Comparison of ENCODE assay signal across 26 mouse cellular contexts in the genomic region with DNA sequence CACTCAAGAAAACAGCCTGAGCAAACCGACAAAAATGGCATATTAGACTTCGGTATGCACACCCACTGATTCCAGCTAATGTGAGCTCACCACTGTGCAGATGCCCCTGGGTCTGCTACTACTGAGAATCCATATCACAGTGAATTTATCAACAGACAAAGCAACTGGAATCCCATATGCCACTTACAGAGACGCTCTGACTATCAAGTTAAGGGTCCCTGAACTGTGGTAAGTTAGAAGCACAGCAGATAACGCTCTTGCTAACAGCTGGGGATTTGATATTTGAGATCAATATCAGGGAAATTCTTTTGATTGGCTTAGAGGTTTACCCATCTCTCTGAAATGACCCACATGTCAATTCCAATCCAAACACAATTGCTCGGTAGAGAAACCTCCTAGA.
A peak's percentile ranks its signal among the peaks of the same experiment; 100 is the strongest.
DNase-seq lines count a peak whose midpoint lies in the region; ATAC-seq lines count a peak whose summit lies in the region.
"Had no signal": no experiment of that assay in that cellular context is flagged by ENCODE, and none has a peak within 500 bp of the region (broad histone marks: within the 10 kb centered on the region; RNA-seq: fewer than 3 reads in every experiment).

No protein-coding gene starts in this region.

- no peak overlapping the region for H3K4me3 ChIP-seq in hindbrain, embryonic 10.5 days
- H3K4me3 ChIP-seq in hindbrain, embryonic 13.5 days = no peak overlapping the region
- no peak overlapping the region for H3K4me3 ChIP-seq in embryonic facial prominence, embryonic 14.5 days (ENCODE audit: low read depth, low read length)
- H3K4me3 ChIP-seq: forebrain, embryonic 13.5 days; heart, embryonic 12.5 days; hindbrain, embryonic 15.5 days; intestine, embryonic 15.5 days; limb, embryonic 15.5 days; megakaryocyte, embryonic 14.5 days had no signal

- H3K27ac ChIP-seq in hindbrain, embryonic 10.5 days = peak overlapping the region; percentile 66
- no peak overlapping the region for H3K27ac ChIP-seq in hindbrain, embryonic 13.5 days
- 0 out of 2 replicates have a peak overlapping the region, but pooled peaks have one; percentile 18 for H3K27ac ChIP-seq in embryonic facial prominence, embryonic 14.5 days (replicated peaks; ENCODE audit: low read depth, low read length)
- H3K27ac ChIP-seq: forebrain, embryonic 13.5 days; hindbrain, embryonic 15.5 days; intestine, embryonic 15.5 days; limb, embryonic 15.5 days; liver, embryonic 14.5 days had no signal

- H3K36me3 ChIP-seq in hindbrain, embryonic 10.5 days = no peaks in the 10 kb centered on the region
- no peaks in the 10 kb centered on the region for H3K36me3 ChIP-seq in hindbrain, embryonic 13.5 days
- no peaks in the 10 kb centered on the region for H3K36me3 ChIP-seq in embryonic facial prominence, embryonic 14.5 days (ENCODE audit: control insufficient read depth, insufficient read depth, low read length)
- H3K36me3 ChIP-seq: heart, embryonic 12.5 days; hindbrain, embryonic 15.5 days; intestine, embryonic 15.5 days; limb, embryonic 15.5 days had no signal

- ATAC-seq in hindbrain, embryonic 13.5 days (ENCODE audit: low FRiP score) = no peak
- ATAC-seq in embryonic facial prominence, embryonic 14.5 days (ENCODE audit: low read depth) = peak; percentile 38
- ATAC-seq: forebrain, embryonic 13.5 days; intestine, embryonic 15.5 days had no signal

- H3K4me2 ChIP-seq in hindbrain, embryonic 13.5 days = no peak overlapping the region
- no peak overlapping the region for H3K4me2 ChIP-seq in embryonic facial prominence, embryonic 14.5 days (ENCODE audit: low read depth, low read length)
- H3K4me2 ChIP-seq: forebrain, embryonic 13.5 days; heart, embryonic 12.5 days; hindbrain, embryonic 15.5 days; intestine, embryonic 15.5 days; limb, embryonic 15.5 days; lung, embryonic 14.5 days had no signal

- peaks cover 8% of the 10 kb centered on the region; the same call in 1 of the 2 replicates for H3K27me3 ChIP-seq in hindbrain, embryonic 10.5 days (ENCODE audit: insufficient read depth, poor library complexity, severe bottlenecking)
- peaks cover 21% of the 10 kb centered on the region for H3K27me3 ChIP-seq in hindbrain, embryonic 13.5 days
- H3K27me3 ChIP-seq in embryonic facial prominence, embryonic 14.5 days (replicated peaks; ENCODE audit: control insufficient read depth, insufficient read depth, low read length) = no peaks in the 10 kb centered on the region
- H3K27me3 ChIP-seq: forebrain, embryonic 13.5 days; heart, embryonic 12.5 days; hindbrain, embryonic 15.5 days; intestine, embryonic 15.5 days; limb, embryonic 15.5 days; megakaryocyte, embryonic 14.5 days had no signal

- DNase-seq in hindbrain, embryonic 10.5 days (ENCODE audit: low spot score) = no peak
- DNase-seq in retina, embryonic 14.5 days (ENCODE audit: low spot score) = peak; percentile 19
- DNase-seq in retina, postnatal 1 day = no peak
- DNase-seq in embryonic facial prominence, embryonic 14.5 days (ENCODE audit: low spot score) = no peak
- no peak for DNase-seq in ovary, adult 18-20 months (ENCODE audit: low spot score)
- no peak for DNase-seq in cerebellum, adult 11 months
- DNase-seq: adrenal gland, adult 2 months; cerebellum, adult 8-10 months; cerebellum, postnatal 36 days; gastrocnemius, postnatal 10 days; heart, postnatal 10 days; kidney, adult 8-10 months; kidney, postnatal 14 days; layer of hippocampus, postnatal 36 days; lung, embryonic 14.5 days; lung, postnatal 36 days; right cerebral cortex, postnatal 25 days; spleen, adult 18-20 months had no signal

- no peak overlapping the region for H3K9ac ChIP-seq in hindbrain, embryonic 13.5 days
- H3K9ac ChIP-seq in embryonic facial prominence, embryonic 14.5 days (ENCODE audit: low read depth, low read length) = no peak overlapping the region
- H3K9ac ChIP-seq: forebrain, embryonic 13.5 days; heart, embryonic 12.5 days; hindbrain, embryonic 15.5 days; intestine, embryonic 15.5 days; limb, embryonic 15.5 days; liver, embryonic 14.5 days; lung, embryonic 14.5 days had no signal

- WGBS in hindbrain, embryonic 10.5 days = 50% methylated on average over 5 of the region's 5 CpGs
- 62% methylated on average over 5 of the region's 5 CpGs for WGBS in hindbrain, embryonic 13.5 days
- WGBS in embryonic facial prominence, embryonic 14.5 days = 41% methylated on average over 5 of the region's 5 CpGs

- H3K4me1 ChIP-seq in hindbrain, embryonic 10.5 days (replicated peaks) = peaks cover 33% of the 10 kb centered on the region
- H3K4me1 ChIP-seq in hindbrain, embryonic 13.5 days (replicated peaks) = peaks cover 10% of the 10 kb centered on the region; the same call in 1 of the 2 replicates
- H3K4me1 ChIP-seq in embryonic facial prominence, embryonic 14.5 days (ENCODE audit: control insufficient read depth, insufficient read depth, low read length) = 0 out of 2 replicates have a peak, but pooled peaks cover 8% of the 10 kb centered on the region
- H3K4me1 ChIP-seq: forebrain, embryonic 13.5 days; intestine, embryonic 15.5 days; limb, embryonic 15.5 days had no signal

- no peaks in the 10 kb centered on the region for H3K9me3 ChIP-seq in hindbrain, embryonic 10.5 days
- no peaks in the 10 kb centered on the region for H3K9me3 ChIP-seq in hindbrain, embryonic 13.5 days
- no peaks in the 10 kb centered on the region for H3K9me3 ChIP-seq in embryonic facial prominence, embryonic 14.5 days (ENCODE audit: control insufficient read depth, low read length)
- H3K9me3 ChIP-seq: forebrain, embryonic 13.5 days; heart, embryonic 12.5 days; hindbrain, embryonic 15.5 days; intestine, embryonic 15.5 days; limb, embryonic 15.5 days; megakaryocyte, embryonic 14.5 days had no signal
